Comparison of ENCODE assay signal across 17 mouse cellular contexts in the genomic region with DNA sequence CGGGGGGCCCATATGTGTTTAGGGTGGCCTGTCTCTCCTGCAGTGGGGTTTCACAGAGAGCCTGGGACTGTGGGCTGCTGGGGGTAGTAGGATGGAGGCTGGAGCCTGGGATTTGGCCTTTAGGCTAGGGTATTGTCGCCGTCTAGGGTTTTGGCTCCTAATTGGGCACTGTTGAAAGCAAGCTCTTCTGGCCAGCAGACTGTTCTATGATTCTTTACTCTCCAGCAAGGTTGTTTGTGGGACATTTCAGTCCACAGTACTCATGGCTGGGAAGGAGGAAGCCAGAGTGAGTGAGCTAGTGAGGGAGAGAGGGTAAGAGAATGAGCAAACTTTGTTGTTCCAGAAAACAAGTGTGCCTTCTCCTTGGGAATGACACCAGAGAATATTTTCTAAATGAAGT.
"Had no signal": no experiment of that assay in that cellular context is flagged by ENCODE, and none has a peak within 500 bp of the region (broad histone marks: within the 10 kb centered on the region; RNA-seq: fewer than 3 reads in every experiment).

No protein-coding gene starts in this region.

- H3K9me3 ChIP-seq: midbrain, embryonic 13.5 days; neural tube, embryonic 13.5 days had no signal

- H3K4me3 ChIP-seq: layer of hippocampus, adult 2 months; midbrain, embryonic 13.5 days; myocyte; neural tube, embryonic 13.5 days had no signal

- H3K36me3 ChIP-seq: midbrain, embryonic 13.5 days; neural tube, embryonic 13.5 days had no signal

- DNase-seq: kidney, postnatal 10 days; layer of hippocampus, adult 9-11 months; liver, postnatal 0 days; lung, embryonic 14.5 days; retina, postnatal 1 day; right cerebral cortex, postnatal 25 days; thymus, adult 18-20 months; thymus, postnatal 36 days had no signal

- H3K9ac ChIP-seq: liver, embryonic 14.5 days; liver, postnatal 0 days; lung, embryonic 14.5 days; midbrain, embryonic 13.5 days; neural tube, embryonic 13.5 days had no signal

- H3K4me2 ChIP-seq: liver, embryonic 11.5 days; lung, embryonic 14.5 days; midbrain, embryonic 13.5 days; neural tube, embryonic 13.5 days had no signal

- H3K4me1 ChIP-seq: midbrain, embryonic 13.5 days; neural tube, embryonic 13.5 days had no signal

- H3K27ac ChIP-seq: layer of hippocampus, adult 2 months; liver, embryonic 14.5 days; macrophage; midbrain, embryonic 13.5 days; neural tube, embryonic 13.5 days had no signal

- ATAC-seq: liver, postnatal 0 days; lung, postnatal 0 days; midbrain, embryonic 13.5 days; midbrain, embryonic 16.5 days had no signal

- H3K27me3 ChIP-seq: midbrain, embryonic 13.5 days; neural tube, embryonic 13.5 days had no signal
